Mouse (Mus musculus): ENCODE data around the gene Rgmb.

Rgmb gene

GRCm38 (mm10) chr17:15822376-15822775, 8.5 kb downstream of the Rgmb start:
- no peak for DNase-seq (ENCODE audit: low read depth)

GRCm38 (mm10) chr17:15821706-15822105, 9.1 kb downstream of the Rgmb start:
- DNase-seq (ENCODE audit: low read depth): no peak

GRCm38 (mm10) chr17:15820761-15821160, 10.1 kb downstream of the Rgmb start:
- no peak for DNase-seq (ENCODE audit: low read depth)

GRCm38 (mm10) chr17:15820146-15820545, 10.7 kb downstream of the Rgmb start:
- peak; percentile 34 for DNase-seq (ENCODE audit: low read depth)

- DNase-seq (ENCODE audit: low read depth): no peak
Measured at GRCm38 (mm10) chr17:15818372-15818771, 12.5 kb downstream of the Rgmb start.

GRCm38 (mm10) chr17:15817634-15818033, 13.2 kb downstream of the Rgmb start:
- DNase-seq (ENCODE audit: low read depth): no peak

GRCm38 (mm10) chr17:15817096-15817450, 13.8 kb downstream of the Rgmb start:
- no peak for DNase-seq (ENCODE audit: low read depth)

GRCm38 (mm10) chr17:15816379-15817095, 14.3 kb downstream of the Rgmb start:
- DNase-seq (ENCODE audit: low read depth): no peak

- DNase-seq (ENCODE audit: low read depth): no peak
Measured at GRCm38 (mm10) chr17:15815312-15816018, 15.4 kb downstream of the Rgmb start.

- no peak for DNase-seq (ENCODE audit: low read depth)
Measured at GRCm38 (mm10) chr17:15813658-15814212, 17.1 kb downstream of the Rgmb start.

GRCm38 (mm10) chr17:15812136-15812778, 18.6 kb downstream of the Rgmb start:
- DNase-seq (ENCODE audit: low read depth): no peak

- no peak for DNase-seq (ENCODE audit: low read depth)
Measured at GRCm38 (mm10) chr17:15809949-15810348, 20.9 kb downstream of the Rgmb start.

- DNase-seq (ENCODE audit: low read depth): peak; percentile 64
Measured at GRCm38 (mm10) chr17:15808468-15809374, 22.1 kb downstream of the Rgmb start.

GRCm38 (mm10) chr17:15808015-15808414, 22.8 kb downstream of the Rgmb start:
- no peak for DNase-seq (ENCODE audit: low read depth)

GRCm38 (mm10) chr17:15807295-15807984, 23.4 kb downstream of the Rgmb start:
- DNase-seq (ENCODE audit: low read depth): no peak

- DNase-seq (ENCODE audit: low read depth): no peak
Measured at GRCm38 (mm10) chr17:15804008-15804812, 26.6 kb downstream of the Rgmb start.

GRCm38 (mm10) chr17:15799195-15799793, 31.5 kb downstream of the Rgmb start:
- DNase-seq (ENCODE audit: low read depth): no peak

GRCm38 (mm10) chr17:15790716-15791115, 40.1 kb downstream of the Rgmb start:
- no peak for DNase-seq (ENCODE audit: low read depth)

GRCm38 (mm10) chr17:15787036-15787435, 43.8 kb downstream of the Rgmb start:
- no peak for DNase-seq (ENCODE audit: low read depth)

GRCm38 (mm10) chr17:15777979-15778378, 52.9 kb downstream of the Rgmb start:
- DNase-seq (ENCODE audit: low read depth): no peak
